Mouse (Mus musculus): ENCODE data around the gene Pnmal2. TPM values are rescaled to one million over a fixed set of nuclear protein-coding genes. Genes with fewer than 3 reads are reported as not detected.

Gene Pnmal2
- total RNA-seq, 2 experiments from 2014 or later = 48.6 to 49.6 TPM

GRCm38 (mm10) chr7:16916342-16917265 is 27.9 kb upstream of the Pnmal2 start:
- DNase-seq (ENCODE audit: low spot score in 2 of 2) = peak; percentile 23 to 47

DNA sequence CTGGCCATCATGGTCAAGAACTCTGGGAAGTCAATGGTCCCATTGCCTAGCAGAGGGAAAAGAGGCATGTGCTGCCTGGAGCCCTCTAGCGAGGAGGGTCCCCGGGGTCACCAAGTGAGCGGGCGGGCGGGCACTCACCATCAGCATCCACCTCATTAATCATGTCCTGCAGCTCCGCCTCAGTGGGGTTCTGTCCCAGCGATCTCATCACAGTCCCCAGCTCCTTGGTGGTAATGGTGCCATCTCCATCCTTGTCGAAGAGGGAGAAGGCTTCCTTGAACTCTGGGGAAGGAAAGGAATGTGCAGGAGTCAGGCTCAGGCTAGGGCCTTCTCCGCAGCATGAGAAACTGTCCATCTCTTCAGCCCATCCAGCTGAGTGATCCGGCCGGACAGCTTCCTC is 27.0 kb upstream of the Pnmal2 start:
- DNase-seq (ENCODE audit: low spot score in 2 of 2) = no peak

- peak in 1 of 2 experiments; percentile 30 for DNase-seq (ENCODE audit: low spot score in 2 of 2)
These were observed 26.5 kb upstream of the Pnmal2 start for GRCm38 (mm10) chr7:16918014-16918413.

- DNase-seq (ENCODE audit: low spot score in 2 of 2) = no peak
These were observed 25.8 kb upstream of the Pnmal2 start for GRCm38 (mm10) chr7:16918670-16919069.

- DNase-seq (ENCODE audit: low spot score in 2 of 2) = peak in 1 of 2 experiments; percentile 14
These were observed 24.9 kb upstream of the Pnmal2 start for GRCm38 (mm10) chr7:16919395-16920149.

DNA sequence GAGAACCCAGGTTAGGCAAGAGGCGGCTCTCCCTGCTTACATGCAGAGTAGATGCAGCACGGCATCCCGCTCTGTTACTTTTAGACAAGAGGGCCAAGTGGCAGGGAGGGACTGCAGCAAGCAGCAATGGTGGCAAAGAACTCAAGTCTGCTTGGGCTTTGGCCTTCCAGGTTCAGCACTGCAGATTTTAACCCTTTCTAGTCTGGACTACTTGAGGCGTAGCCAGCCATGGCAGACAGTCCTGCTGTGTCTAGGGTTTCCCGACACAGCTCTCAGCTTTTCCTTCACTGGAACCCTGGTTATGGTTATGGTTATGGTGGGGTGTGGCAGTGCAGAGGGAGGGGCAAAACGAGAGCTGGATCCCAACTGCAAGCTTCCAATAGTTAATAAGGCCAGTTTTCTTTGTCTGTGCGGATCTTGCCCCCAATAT is 24.3 kb upstream of the Pnmal2 start:
- DNase-seq (ENCODE audit: low spot score in 2 of 2) = no peak

- DNase-seq (ENCODE audit: low spot score in 2 of 2) = peak in 1 of 2 experiments; percentile 36
These were observed 23.4 kb upstream of the Pnmal2 start for GRCm38 (mm10) chr7:16920818-16921791.

- peak in 1 of 2 experiments; percentile 16 for DNase-seq (ENCODE audit: low spot score in 2 of 2)
These were observed 22.6 kb upstream of the Pnmal2 start for GRCm38 (mm10) chr7:16921881-16922335.

GRCm38 (mm10) chr7:16922360-16922973 is 22.0 kb upstream of the Pnmal2 start:
- peak in 1 of 2 experiments; percentile 25 for DNase-seq (ENCODE audit: low spot score in 2 of 2)

DNA sequence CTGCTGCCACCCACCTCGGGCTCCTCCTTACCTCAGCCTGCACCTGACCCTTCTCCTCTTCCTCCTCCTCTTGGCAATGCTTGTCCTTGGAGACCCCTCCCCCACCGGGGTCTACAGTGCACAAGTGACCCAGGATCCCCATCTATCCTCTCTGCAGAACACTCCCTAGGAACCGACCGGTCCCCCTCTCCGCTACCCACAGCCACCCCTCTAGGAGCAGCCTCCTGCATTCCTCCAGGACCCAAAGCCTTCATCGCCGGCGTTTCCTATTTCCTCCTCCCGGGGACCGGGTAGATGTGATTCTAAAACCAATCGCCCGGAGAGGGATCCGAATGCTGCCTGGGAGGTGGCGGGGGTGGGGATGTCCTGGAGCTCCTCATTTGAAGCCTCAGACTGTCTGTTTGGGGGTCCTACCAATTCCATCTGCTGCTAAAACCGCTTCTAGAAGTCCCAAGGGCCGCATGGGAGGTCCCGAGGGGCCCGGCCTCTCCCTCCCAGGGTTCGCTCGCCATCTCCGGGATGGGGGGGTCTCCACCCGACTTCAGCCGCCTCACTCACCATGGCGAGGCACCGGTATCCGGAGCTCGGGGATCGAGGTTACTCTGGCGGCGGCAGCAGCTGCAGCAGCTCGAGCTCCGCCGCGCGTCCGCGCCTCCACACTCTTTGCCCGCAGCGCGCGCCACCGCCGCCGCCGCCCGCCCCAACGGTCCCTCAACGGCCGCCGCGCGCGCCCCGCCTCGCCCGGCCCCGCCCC is 21.0 kb upstream of the Pnmal2 start:
- DNase-seq (ENCODE audit: low spot score in 2 of 2) = peak in 1 of 2 experiments; percentile 33

DNA sequence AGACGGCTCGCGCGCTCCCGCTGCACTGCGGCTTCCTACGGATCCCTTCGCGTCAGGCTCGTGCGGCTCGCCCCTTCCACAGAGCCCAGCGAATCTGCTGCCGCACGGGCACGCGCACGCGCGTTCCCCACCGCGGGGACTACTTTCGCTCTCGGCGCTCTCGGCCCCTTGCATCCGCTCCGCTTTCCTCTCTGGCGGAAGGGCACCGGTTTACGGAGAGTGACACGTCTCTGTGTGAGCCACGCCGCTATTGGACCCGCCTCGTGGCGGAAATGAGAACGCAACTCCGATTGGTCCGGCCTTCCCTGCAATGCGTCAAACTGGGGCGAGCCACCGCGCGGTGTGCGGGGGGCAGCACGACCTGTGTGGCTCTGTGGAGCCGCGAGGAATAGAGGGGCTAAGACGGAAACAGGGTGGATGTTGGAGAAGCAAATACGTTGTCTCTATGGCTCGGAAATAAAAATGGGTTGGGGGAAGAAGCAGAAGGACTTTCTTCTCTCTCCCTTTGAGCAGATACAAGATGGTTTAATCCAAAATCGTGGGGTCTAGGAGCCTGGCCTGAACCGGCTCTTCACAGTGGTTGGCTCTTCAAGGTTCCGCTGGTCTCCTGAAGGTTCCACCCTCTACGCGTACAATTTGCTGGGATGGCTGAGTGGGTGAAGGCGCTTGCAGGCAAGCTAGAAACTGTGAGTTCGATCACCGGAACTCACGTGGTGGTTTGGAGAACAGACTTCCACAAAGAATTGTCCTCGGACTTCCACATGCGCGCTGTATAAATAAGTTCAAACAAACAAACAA is 20.2 kb upstream of the Pnmal2 start, which contains the start of gene Calm3:
Gene Calm3, minus strand, starts transcription at position 78 of the 798 bp plus-strand sequence.
- DNase-seq (ENCODE audit: low spot score in 2 of 2) = peak; percentile 98 to 99

DNA sequence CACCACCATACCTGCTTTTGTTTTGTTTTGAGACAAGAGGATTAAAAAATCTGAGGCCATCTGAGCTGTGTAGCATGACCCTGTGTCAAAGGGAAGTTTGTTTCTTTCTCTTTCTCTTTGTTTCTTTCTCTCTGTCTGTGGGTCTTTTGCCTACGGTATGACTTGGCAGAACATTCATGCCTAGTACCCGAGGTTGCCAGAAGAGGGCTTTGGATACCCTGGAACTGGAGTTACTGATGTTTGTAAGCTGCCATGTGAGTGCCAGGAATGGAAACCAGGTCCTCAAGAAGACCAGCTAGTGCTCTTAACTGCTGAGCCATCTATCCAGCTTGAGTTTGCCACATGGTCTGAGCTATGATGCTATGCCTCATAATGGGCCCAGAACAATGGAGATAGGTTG is 16.1 kb upstream of the Pnmal2 start:
- DNase-seq (ENCODE audit: low spot score in 2 of 2) = no peak

GRCm38 (mm10) chr7:16930850-16931249 is 13.6 kb upstream of the Pnmal2 start:
- peak in 1 of 2 experiments; percentile 62 for DNase-seq (ENCODE audit: low spot score in 2 of 2)

GRCm38 (mm10) chr7:16931968-16932627 is 12.4 kb upstream of the Pnmal2 start:
- peak; percentile 72 to 81 for DNase-seq (ENCODE audit: low spot score in 2 of 2)

DNA sequence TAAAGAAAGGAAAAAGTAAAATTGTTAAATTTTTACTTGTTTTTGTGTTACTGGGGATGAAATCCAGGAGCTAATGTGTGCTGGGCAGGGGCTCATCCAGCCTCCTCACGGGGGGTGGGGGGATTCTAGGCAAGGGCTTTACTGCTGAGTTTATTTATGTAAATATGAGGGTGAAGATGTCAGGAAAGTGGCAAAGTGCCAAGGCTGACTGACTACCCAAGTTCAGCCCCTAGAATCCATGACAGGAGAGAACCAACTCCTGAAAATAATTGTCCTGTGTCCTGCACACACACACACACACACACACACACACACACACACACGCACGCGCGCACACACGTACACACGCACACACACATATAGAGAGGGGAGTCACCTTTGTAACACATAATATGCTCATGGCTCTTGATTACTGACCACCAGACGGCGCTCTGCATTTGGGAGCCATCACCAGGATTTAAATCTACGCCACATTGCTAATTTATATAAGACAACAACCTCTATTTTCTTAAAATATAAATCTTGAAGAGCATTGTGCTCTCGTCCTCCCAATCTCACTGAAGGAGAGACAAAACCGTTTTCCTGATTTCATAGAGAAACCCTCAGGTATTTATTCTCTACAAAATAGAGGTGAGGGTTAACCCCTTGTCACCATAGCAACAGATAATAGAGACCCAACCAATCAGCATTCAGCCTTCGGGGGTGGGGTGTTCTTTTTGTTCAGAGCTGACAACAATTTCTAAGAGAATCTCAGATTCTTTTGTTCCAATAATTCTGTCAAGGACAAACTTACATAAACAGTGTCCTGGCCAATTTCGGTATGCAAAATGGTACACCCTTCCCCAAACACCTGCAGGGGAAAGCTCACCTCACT is 11.5 kb upstream of the Pnmal2 start:
- DNase-seq (ENCODE audit: low spot score in 2 of 2) = peak in 1 of 2 experiments; percentile 55

GRCm38 (mm10) chr7:16937312-16937711 is 7.2 kb upstream of the Pnmal2 start:
- no peak for DNase-seq (ENCODE audit: low spot score in 2 of 2)

Measured in gastrocnemius, postnatal 4 days (tissue).